Mouse (Mus musculus): ENCODE results near the gene Krt8. TPM values are rescaled to one million over a fixed set of nuclear protein-coding genes. Genes with fewer than 3 reads are reported as not detected.

Gene Krt8
- total RNA-seq (2023; ENCODE audit: inconsistent age), result not detected in 4 replicates

GRCm38 (mm10) chr15:102004189-102004588, at the start of gene Krt8:
Krt8 (minus strand) TSS chr15:102004482.

DNA sequence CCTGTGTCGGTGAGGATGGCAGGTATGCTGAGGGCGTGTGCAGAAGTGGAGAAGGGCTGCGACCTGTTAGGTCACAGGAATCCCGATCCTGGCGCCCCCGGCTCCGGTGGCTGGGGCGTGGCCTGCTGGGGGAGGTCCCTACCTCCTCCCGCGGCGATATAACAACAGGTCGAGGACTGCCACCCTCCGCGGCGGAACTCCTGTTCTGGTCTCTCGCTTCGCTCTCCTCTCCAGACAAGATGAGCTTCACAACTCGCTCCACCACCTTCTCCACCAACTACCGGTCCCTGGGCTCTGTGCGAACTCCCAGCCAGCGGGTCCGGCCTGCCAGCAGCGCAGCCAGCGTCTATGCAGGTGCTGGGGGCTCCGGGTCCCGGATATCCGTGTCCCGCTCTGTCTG, 23.8 kb upstream of the Krt8 start, which contains the start of gene Krt18:
Krt18 (plus strand) TSS at position 141 of the 400 bp plus-strand sequence.

DNA sequence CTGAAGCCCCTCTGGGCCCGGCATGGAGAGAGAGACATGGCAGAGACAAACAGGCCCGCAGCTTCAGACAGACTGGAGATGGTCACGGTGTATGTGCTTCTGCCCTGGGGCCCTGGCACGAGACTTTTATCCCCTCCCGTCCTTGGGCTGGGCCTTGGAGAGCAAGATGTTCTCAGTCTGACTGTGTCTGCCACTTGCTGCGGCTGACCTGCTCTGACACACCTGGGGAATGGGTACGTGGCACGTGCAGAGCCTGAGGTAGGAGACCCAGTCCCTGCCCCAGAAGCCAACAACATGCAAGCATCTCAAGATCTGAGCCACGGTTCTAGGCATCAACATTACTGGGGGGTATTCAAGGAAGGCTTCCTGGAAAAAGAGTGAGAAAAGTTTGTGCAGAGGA, 50.1 kb downstream of the Krt8 start, which contains the start of gene Krt78:
Krt78 (minus strand) TSS at position 101 of the 400 bp plus-strand sequence.

Other genes with a start within 250 kb of the Krt8 start
- gene Krt72, start 218.0 kb downstream of the Krt8 start, total RNA-seq (2023; ENCODE audit: inconsistent age), result not detected in 4 replicates
- not detected in 4 replicates for gene Krt73, start 202.1 kb downstream of the Krt8 start, total RNA-seq (2023; ENCODE audit: inconsistent age)
- gene Krt2, start 186.3 kb downstream of the Krt8 start, total RNA-seq (2023; ENCODE audit: inconsistent age), result not detected in 4 replicates
- not detected in 4 replicates for gene Krt1, start 153.7 kb downstream of the Krt8 start, total RNA-seq (2023; ENCODE audit: inconsistent age)
- gene Krt77, start 134.8 kb downstream of the Krt8 start, total RNA-seq (2023; ENCODE audit: inconsistent age), result not detected in 4 replicates
- not detected in 4 replicates for gene Krt76, start 111.6 kb downstream of the Krt8 start, total RNA-seq (2023; ENCODE audit: inconsistent age)
- not detected in 4 replicates for gene Krt4, start 79.7 kb downstream of the Krt8 start, total RNA-seq (2023; ENCODE audit: inconsistent age)
- not detected in 4 replicates for gene Krt79, start 64.2 kb downstream of the Krt8 start, total RNA-seq (2023; ENCODE audit: inconsistent age)
- not detected in 4 replicates for gene Krt78, start 50.2 kb downstream of the Krt8 start, total RNA-seq (2023; ENCODE audit: inconsistent age)
- gene Krt18, start 23.7 kb upstream of the Krt8 start, total RNA-seq (2023; ENCODE audit: inconsistent age), result 0.48 TPM in 1 of 4 replicates, not detected in the others
- 229 to 248 TPM (median 239 TPM) in 4 replicates for gene Eif4b, start 69.3 kb upstream of the Krt8 start, total RNA-seq (2023; ENCODE audit: inconsistent age)
- 0.32 to 1.5 TPM (median 0.75 TPM) in 4 replicates for gene Tns2, start 95.9 kb upstream of the Krt8 start, total RNA-seq (2023; ENCODE audit: inconsistent age)
- 32.5 to 42.3 TPM (median 36.8 TPM) in 4 replicates for gene Spryd3, start 131.8 kb upstream of the Krt8 start, total RNA-seq (2023; ENCODE audit: inconsistent age)
- 0.45 to 0.96 TPM (median 0.67 TPM) in 3 of 4 replicates, not detected in the other for gene Igfbp6, start 139.9 kb upstream of the Krt8 start, total RNA-seq (2023; ENCODE audit: inconsistent age)
- 0.32 to 0.39 TPM in 2 of 4 replicates, not detected in the others for gene Soat2, start 146.0 kb upstream of the Krt8 start, total RNA-seq (2023; ENCODE audit: inconsistent age)
- gene Zfp740, start 198.8 kb upstream of the Krt8 start, total RNA-seq (2023; ENCODE audit: inconsistent age), result 124 to 135 TPM (median 129 TPM) in 4 replicates
- gene Csad, start 200.2 kb upstream of the Krt8 start, total RNA-seq (2023; ENCODE audit: inconsistent age), result 25.7 to 32.5 TPM (median 28.9 TPM) in 4 replicates
- gene Itgb7, start 227.5 kb upstream of the Krt8 start, total RNA-seq (2023; ENCODE audit: inconsistent age), result 156 to 194 TPM (median 184 TPM) in 4 replicates